ENCODE assay signal across 8 mouse cellular contexts in the genomic region with DNA sequence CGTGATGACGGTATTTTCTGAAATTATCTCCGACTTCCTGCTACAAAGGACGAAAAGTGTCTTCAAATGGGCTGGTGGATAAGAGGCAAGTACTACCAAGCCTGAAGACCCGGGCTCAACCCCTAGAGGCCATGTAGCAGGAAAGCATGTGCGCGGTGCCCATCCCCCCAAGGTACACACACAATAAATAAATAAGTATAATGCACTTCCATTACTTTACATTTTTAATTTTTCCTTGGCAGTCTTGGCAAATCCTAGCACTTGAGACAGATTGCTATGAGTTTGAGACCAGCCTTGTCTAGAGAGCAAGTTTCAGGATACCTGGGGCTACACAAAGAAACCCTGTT. TPM values are rescaled to one million over a fixed set of nuclear protein-coding genes. Genes with fewer than 3 reads are reported as not detected.
DNase-seq lines count a peak whose midpoint lies in the region; ATAC-seq and TF ChIP-seq lines count a peak whose summit lies in the region.

No protein-coding gene starts in this region.

- 47% methylated on average over 7 of the region's 7 CpGs for WGBS in kidney, embryonic 15.5 days
- WGBS in hindbrain, postnatal 0 days, result 37% methylated on average over 7 of the region's 7 CpGs
- WGBS in midbrain, embryonic 16.5 days, result 27% methylated on average over 7 of the region's 7 CpGs

- H3K9ac ChIP-seq in kidney, embryonic 15.5 days, result no peak overlapping the region
- peak overlapping the region; percentile 35; the same call in 1 of the 2 replicates for H3K9ac ChIP-seq in hindbrain, postnatal 0 days (replicated peaks; ENCODE audit: low read length)
- H3K9ac ChIP-seq in midbrain, embryonic 16.5 days (ENCODE audit: low read depth, low read length), result peak overlapping the region; percentile 51

- no peaks in the 10 kb centered on the region for H3K36me3 ChIP-seq in kidney, embryonic 15.5 days
- no peaks in the 10 kb centered on the region for H3K36me3 ChIP-seq in hindbrain, postnatal 0 days (ENCODE audit: insufficient read depth, low read length)
- H3K36me3 ChIP-seq in midbrain, embryonic 16.5 days (ENCODE audit: control insufficient read depth, insufficient read depth, low read length), result no peaks in the 10 kb centered on the region

- TF ChIP-seq CTCF in hindbrain, postnatal 0 days (IDR thresholded peaks at IDR 0.05; ENCODE audit: low read depth), result peak; percentile 26; the same call in 1 of the 2 replicates

- peak overlapping the region; percentile 48 for H3K4me2 ChIP-seq in kidney, embryonic 15.5 days
- H3K4me2 ChIP-seq in hindbrain, postnatal 0 days (ENCODE audit: low read depth, low read length), result peak overlapping the region; percentile 61
- peak overlapping the region; percentile 64 for H3K4me2 ChIP-seq in midbrain, embryonic 16.5 days (ENCODE audit: low read length)

- H3K27me3 ChIP-seq in kidney, embryonic 15.5 days, result no peaks in the 10 kb centered on the region
- no peaks in the 10 kb centered on the region for H3K27me3 ChIP-seq in hindbrain, postnatal 0 days (ENCODE audit: insufficient read depth, low read length)
- H3K27me3 ChIP-seq in midbrain, embryonic 16.5 days (ENCODE audit: control insufficient read depth, insufficient read depth, low read depth, low read length), result no peaks in the 10 kb centered on the region

- ATAC-seq in kidney, embryonic 15.5 days (replicated peaks; ENCODE audit: low FRiP score), result no peak
- peak; percentile 36 for ATAC-seq in common myeloid progenitor, adult 5-6 weeks (replicated peaks; ENCODE audit: low read depth, poor library complexity, severe bottlenecking)
- no peak for ATAC-seq in hindbrain, postnatal 0 days
- ATAC-seq in midbrain, embryonic 16.5 days, result 0 out of 2 replicates have a peak, but pooled peaks have one; percentile 23

- DNase-seq in kidney, postnatal 4 days, result no peak
- DNase-seq in hindbrain, postnatal 0 days (ENCODE audit: low spot score), result peak; percentile 14
- no peak for DNase-seq in layer of hippocampus, postnatal 10 days (ENCODE audit: low spot score in 2 of 2)
- DNase-seq in Muller cell, postnatal 12 days (ENCODE audit: inconsistent ontology term), result no peak
- DNase-seq in cerebellum, postnatal 14 days, result no peak

- no peak overlapping the region for H3K27ac ChIP-seq in kidney, embryonic 15.5 days
- H3K27ac ChIP-seq in hindbrain, postnatal 0 days, result 0 out of 2 replicates have a peak overlapping the region, but pooled peaks have one; percentile 72
- no peak overlapping the region for H3K27ac ChIP-seq in midbrain, embryonic 16.5 days (ENCODE audit: low read length)

- peaks cover 16% of the 10 kb centered on the region for H3K4me1 ChIP-seq in kidney, embryonic 15.5 days
- 0 out of 2 replicates have a peak, but pooled peaks cover 7% of the 10 kb centered on the region for H3K4me1 ChIP-seq in hindbrain, postnatal 0 days (ENCODE audit: insufficient read depth, low read length)
- peaks cover 10% of the 10 kb centered on the region for H3K4me1 ChIP-seq in midbrain, embryonic 16.5 days (ENCODE audit: control insufficient read depth, insufficient read depth, low read length)

- H3K4me3 ChIP-seq in kidney, embryonic 15.5 days (replicated peaks), result no peak overlapping the region; the same call in 1 of the 2 replicates
- H3K4me3 ChIP-seq in hindbrain, postnatal 0 days (ENCODE audit: low read length), result peak overlapping the region; percentile 31
- peak overlapping the region; percentile 36 for H3K4me3 ChIP-seq in midbrain, embryonic 16.5 days (ENCODE audit: low read depth, low read length)

- no peaks in the 10 kb centered on the region for H3K9me3 ChIP-seq in kidney, embryonic 15.5 days (replicated peaks)
- no peaks in the 10 kb centered on the region for H3K9me3 ChIP-seq in hindbrain, postnatal 0 days (ENCODE audit: low read length)
- no peaks in the 10 kb centered on the region for H3K9me3 ChIP-seq in midbrain, embryonic 16.5 days (replicated peaks; ENCODE audit: control insufficient read depth, low read length, poor library complexity, severe bottlenecking)

RNA-seq across cellular contexts. Expression of a gene that starts 20.4 kb away (rescaled TPM):
- 87.9 and 89.6 TPM in 2 replicates for polyA plus RNA-seq in kidney, embryonic 15.5 days (2015; fragmentation: Nextera tagmentation; extraction: Ambion mirVana)
- 40.0 and 57.5 TPM in 2 replicates for total RNA-seq in common myeloid progenitor, adult 5-6 weeks (2017)
- total RNA-seq in hindbrain, postnatal 0 days (2014; rRNA removed), result 12.5 and 12.6 TPM in 2 replicates
- 8.4 and 9.4 TPM in 2 replicates for polyA plus RNA-seq in hindbrain, postnatal 0 days (2015; fragmentation: Nextera tagmentation; extraction: Ambion mirVana)
- polyA plus RNA-seq in midbrain, embryonic 16.5 days (2015; fragmentation: Nextera tagmentation; extraction: Ambion mirVana), result 7.4 and 8.2 TPM in 2 replicates
- 1 to 10 TPM; 2.6 to 3.9 TPM for total RNA-seq in layer of hippocampus, postnatal 10 days (2021)

Comparison
In these comparisons a context has a peak if more than half of its experiments do, and no peak if none do; other contexts are left out.
1. ATAC-seq: peak in common myeloid progenitor, adult 5-6 weeks (single experiment) and midbrain, embryonic 16.5 days (single experiment); none in kidney, embryonic 15.5 days (single experiment) and hindbrain, postnatal 0 days (single experiment).
2. Peak in every context shown above with its lines, with median percentiles within 50 percentile points of each other: H3K4me2 ChIP-seq.